Mouse (Mus musculus) 416B (cell line): ENCODE measurements at regions not wholly inside any gene's neighbourhood (a gene's known extent, or its start where the extent isn't known, plus 50 kb on each side); places are given as distances from the start of the nearest gene placed in this dataset.

Experiments used
- DNase-seq: peaks from one replicate; pipeline ENCODE4 v3.0.0; 2011; ENCODE audit warnings: low read depth

DNA sequence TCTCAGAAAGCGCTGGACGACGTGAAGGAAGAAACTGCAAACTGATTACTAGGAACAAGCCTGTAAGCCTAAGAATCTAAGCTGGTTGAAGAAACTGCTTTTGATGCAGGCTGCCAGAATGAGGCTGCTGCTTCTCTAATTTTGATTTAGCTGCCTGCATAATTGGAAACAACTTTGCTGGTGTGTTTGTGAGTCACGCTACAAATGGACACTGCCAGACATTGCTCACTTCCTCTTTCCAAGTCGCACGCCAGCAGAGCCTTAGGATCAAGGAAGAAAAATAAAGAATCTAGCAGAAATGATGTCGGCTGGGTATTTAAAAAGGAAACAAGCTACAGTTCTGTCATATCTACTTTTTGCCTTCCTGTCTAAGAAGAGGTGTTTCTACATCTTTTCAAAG is 81.0 kb downstream of the A730046J19Rik start:
- peak; percentile 0 for DNase-seq

DNA sequence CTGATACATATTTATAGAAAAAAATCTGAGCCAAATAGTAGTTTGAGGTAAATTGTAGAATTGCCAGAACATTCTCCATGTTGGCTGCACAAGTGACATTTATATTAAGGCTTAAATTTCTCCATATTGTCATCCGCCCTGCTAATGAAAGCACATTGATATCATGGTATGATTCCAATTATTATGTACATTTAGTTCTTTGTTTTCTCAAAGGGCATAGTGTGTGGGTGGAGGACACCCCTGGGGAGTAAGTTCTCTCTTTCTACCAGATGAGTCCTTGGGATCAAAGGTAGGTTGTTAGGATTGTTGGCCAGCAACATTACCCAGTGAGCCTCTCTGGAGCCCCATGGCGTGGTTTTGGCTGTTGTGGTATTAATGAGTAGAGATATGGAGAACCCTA is 51.7 kb upstream of the Alg13 start:
- no peak for DNase-seq
